Mouse (Mus musculus): ENCODE data around the gene N4bp3. TPM values are rescaled to one million over a fixed set of nuclear protein-coding genes. Genes with fewer than 3 reads are reported as not detected.
"Not testable (repeated sequence)": the region's sequence is repeated elsewhere in the genome, so short reads cannot be mapped to it uniquely, and the experiment has no call there.

The N4bp3 gene
- polyA plus RNA-seq, 1 experiment = 19.9 TPM

DNA sequence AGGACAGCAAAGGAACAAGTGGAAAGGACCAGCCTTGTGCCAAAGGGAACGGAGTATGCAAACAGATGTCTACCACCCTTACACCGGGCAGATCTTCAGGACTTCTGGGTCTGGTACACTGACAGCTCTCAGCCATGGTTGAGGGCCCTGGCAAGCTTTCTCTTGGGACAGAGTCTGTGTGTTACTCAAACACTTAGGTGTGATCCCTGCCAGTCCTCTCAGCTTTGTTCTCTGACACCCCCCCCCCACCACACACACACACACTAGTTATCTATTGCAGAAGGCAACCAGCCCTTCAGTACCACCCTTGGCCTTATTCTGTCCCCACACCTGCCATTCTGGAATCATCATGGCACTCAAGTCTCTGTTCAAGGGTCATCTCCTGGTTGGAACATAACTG lies 28.9 kb downstream of the N4bp3 start:
- Histone ChIP-seq H3K9me3 (replicated peaks; ENCODE audit: control insufficient read depth, insufficient read depth, low read length, poor library complexity, severe bottlenecking) (no peaks in the 10 kb centered on the region), H3K9ac (ENCODE audit: low read depth, poor library complexity, severe bottlenecking) (peak overlapping the region; percentile 96; the same call in 1 of the 2 replicates), H3K4me3 (ENCODE audit: low read depth, low read length) (no peak overlapping the region), H3K27ac (ENCODE audit: insufficient read depth, low read length) (no peak overlapping the region), H3K36me3 (ENCODE audit: control insufficient read depth, insufficient read depth, low read length, poor library complexity, severe bottlenecking) (peaks cover 49% of the 10 kb centered on the region), H3K4me1 (ENCODE audit: control insufficient read depth, insufficient read depth, low read length) (no peaks in the 10 kb centered on the region), H3K27me3 (ENCODE audit: control insufficient read depth, insufficient read depth, low read length, poor library complexity, severe bottlenecking) (no peaks in the 10 kb centered on the region)
- TF ChIP-seq CTCF (IDR thresholded peaks at IDR 0.05; ENCODE audit: low read depth, low read length) (no peak), POLR2A (IDR thresholded peaks at IDR 0.05; ENCODE audit: insufficient read depth, low read length) (no peak), EP300 (IDR thresholded peaks at IDR 0.05; ENCODE audit: insufficient read depth, low read depth, low read length) (no peak)

DNA sequence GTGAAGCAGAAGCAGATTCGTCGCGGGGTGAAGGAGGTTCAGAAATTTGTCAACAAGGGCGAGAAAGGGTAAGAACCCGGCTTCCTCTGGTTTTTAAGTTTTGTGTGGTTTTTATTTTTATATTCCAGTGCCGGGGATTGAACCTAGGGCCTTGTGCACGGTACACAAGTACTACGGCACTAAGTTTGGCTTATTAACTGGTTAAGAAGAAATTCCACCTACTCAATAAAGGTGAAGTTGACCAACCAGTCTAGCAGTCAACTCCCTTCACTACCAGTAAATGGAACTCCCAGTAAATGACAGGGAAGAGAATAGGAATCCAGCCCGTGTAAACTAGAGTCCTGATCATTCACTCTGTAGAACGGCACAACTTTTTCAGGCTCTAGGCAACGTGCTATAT lies 30.6 kb downstream of the N4bp3 start:
- peaks cover 37% of the 10 kb centered on the region for H3K36me3 ChIP-seq (ENCODE audit: control insufficient read depth, insufficient read depth, low read length, poor library complexity, severe bottlenecking)
- H3K9me3 ChIP-seq (replicated peaks; ENCODE audit: control insufficient read depth, insufficient read depth, low read length, poor library complexity, severe bottlenecking) = no peaks in the 10 kb centered on the region
- peak overlapping the region; percentile 96 for H3K9ac ChIP-seq (ENCODE audit: low read depth, poor library complexity, severe bottlenecking)
- no peaks in the 10 kb centered on the region for H3K4me1 ChIP-seq (ENCODE audit: control insufficient read depth, insufficient read depth, low read length)
- H3K27me3 ChIP-seq (ENCODE audit: control insufficient read depth, insufficient read depth, low read length, poor library complexity, severe bottlenecking) = no peaks in the 10 kb centered on the region
- H3K4me3 ChIP-seq (ENCODE audit: low read depth, low read length) = peak overlapping the region; percentile 92
- H3K27ac ChIP-seq (ENCODE audit: insufficient read depth, low read length) = peak overlapping the region; percentile 28; the same call in 1 of the 2 replicates
- TF ChIP-seq EP300 (IDR thresholded peaks at IDR 0.05; ENCODE audit: insufficient read depth, low read depth, low read length) (no peak), CTCF (IDR thresholded peaks at IDR 0.05; ENCODE audit: low read depth, low read length) (no peak), POLR2A (IDR thresholded peaks at IDR 0.05; ENCODE audit: insufficient read depth, low read length) (no peak)

DNA sequence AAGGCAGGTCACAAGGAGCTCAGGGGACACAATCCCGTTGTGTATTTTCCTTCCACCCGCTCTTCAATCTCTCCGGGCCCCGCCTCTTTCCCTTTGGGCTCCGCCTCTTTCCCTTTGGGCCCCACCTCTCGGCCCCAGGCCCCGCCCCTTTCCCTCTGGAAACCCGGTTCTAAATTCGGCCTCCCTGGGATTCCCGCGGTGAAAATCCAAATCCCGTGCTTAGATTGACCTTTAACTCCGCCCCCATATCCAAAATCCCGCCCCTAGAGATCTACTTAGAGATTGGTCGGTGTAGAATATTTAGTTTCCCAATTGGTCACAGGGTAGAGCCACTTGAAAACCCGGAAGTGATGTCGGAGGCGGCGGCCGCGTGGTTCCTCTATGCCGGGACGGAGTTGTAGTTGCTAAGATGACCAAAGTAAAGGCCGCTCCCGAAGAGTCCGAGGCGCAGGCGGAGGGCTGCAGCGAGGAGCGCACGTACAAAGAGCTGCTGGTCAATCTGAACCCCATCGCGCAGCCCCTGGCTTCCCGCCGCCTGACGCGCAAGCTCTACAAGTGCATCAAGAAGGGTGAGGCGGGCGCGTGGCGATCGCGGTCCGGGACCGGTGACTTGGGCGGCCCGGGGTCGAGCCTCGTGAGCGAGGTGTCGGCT lies 31.1 kb downstream of the N4bp3 start, which contains the start of gene Nhp2:
Nhp2 (plus strand) TSS at position 327 of the 652 bp plus-strand sequence.
- H3K9ac ChIP-seq (ENCODE audit: low read depth, poor library complexity, severe bottlenecking) = peak within 1 kb of the TSS; percentile 96
- no peaks in the 10 kb centered on the region for H3K9me3 ChIP-seq (replicated peaks; ENCODE audit: control insufficient read depth, insufficient read depth, low read length, poor library complexity, severe bottlenecking)
- H3K27me3 ChIP-seq (ENCODE audit: control insufficient read depth, insufficient read depth, low read length, poor library complexity, severe bottlenecking) = no peaks in the 10 kb centered on the region
- H3K27ac ChIP-seq (ENCODE audit: insufficient read depth, low read length) = peak within 1 kb of the TSS; percentile 75
- TF ChIP-seq POLR2A (IDR thresholded peaks at IDR 0.05; ENCODE audit: insufficient read depth, low read length) (peak; percentile 91), EP300 (IDR thresholded peaks at IDR 0.05; ENCODE audit: insufficient read depth, low read depth, low read length) (no peak)
- H3K4me1 ChIP-seq (ENCODE audit: control insufficient read depth, insufficient read depth, low read length) = no peaks in the 10 kb centered on the region
- H3K36me3 ChIP-seq (ENCODE audit: control insufficient read depth, insufficient read depth, low read length, poor library complexity, severe bottlenecking) = peaks cover 32% of the 10 kb centered on the region
- peak within 1 kb of the TSS; percentile 92 for H3K4me3 ChIP-seq (ENCODE audit: low read depth, low read length)

GRCm38 (mm10) chr11:51618894-51619408 lies 31.7 kb downstream of the N4bp3 start:
- Histone ChIP-seq H3K9me3 (replicated peaks; ENCODE audit: control insufficient read depth, insufficient read depth, low read length, poor library complexity, severe bottlenecking) (no peaks in the 10 kb centered on the region), H3K36me3 (ENCODE audit: control insufficient read depth, insufficient read depth, low read length, poor library complexity, severe bottlenecking) (peaks cover 26% of the 10 kb centered on the region), H3K27ac (ENCODE audit: insufficient read depth, low read length) (peak overlapping the region; percentile 75), H3K9ac (ENCODE audit: low read depth, poor library complexity, severe bottlenecking) (peak overlapping the region; percentile 68), H3K4me1 (ENCODE audit: control insufficient read depth, insufficient read depth, low read length) (no peaks in the 10 kb centered on the region), H3K27me3 (ENCODE audit: control insufficient read depth, insufficient read depth, low read length, poor library complexity, severe bottlenecking) (no peaks in the 10 kb centered on the region), H3K4me3 (ENCODE audit: low read depth, low read length) (peak overlapping the region; percentile 83)
- TF ChIP-seq POLR2A (IDR thresholded peaks at IDR 0.05; ENCODE audit: insufficient read depth, low read length) (no peak), CTCF (IDR thresholded peaks at IDR 0.05; ENCODE audit: low read depth, low read length) (no peak), EP300 (IDR thresholded peaks at IDR 0.05; ENCODE audit: insufficient read depth, low read depth, low read length) (no peak)

GRCm38 (mm10) chr11:51617693-51618092 lies 32.9 kb downstream of the N4bp3 start:
- TF ChIP-seq EP300 (IDR thresholded peaks at IDR 0.05; ENCODE audit: insufficient read depth, low read depth, low read length) = no peak
- peak; percentile 74 for TF ChIP-seq CTCF (IDR thresholded peaks at IDR 0.05; ENCODE audit: low read depth, low read length)
- no peak for TF ChIP-seq POLR2A (IDR thresholded peaks at IDR 0.05; ENCODE audit: insufficient read depth, low read length)
- no peaks in the 10 kb centered on the region for H3K27me3 ChIP-seq (ENCODE audit: control insufficient read depth, insufficient read depth, low read length, poor library complexity, severe bottlenecking)
- H3K9me3 ChIP-seq (replicated peaks; ENCODE audit: control insufficient read depth, insufficient read depth, low read length, poor library complexity, severe bottlenecking) = no peaks in the 10 kb centered on the region
- H3K4me3 ChIP-seq (ENCODE audit: low read depth, low read length) = no peak overlapping the region
- H3K27ac ChIP-seq (ENCODE audit: insufficient read depth, low read length) = no peak overlapping the region
- H3K4me1 ChIP-seq (ENCODE audit: control insufficient read depth, insufficient read depth, low read length) = no peaks in the 10 kb centered on the region
- no peak overlapping the region for H3K9ac ChIP-seq (ENCODE audit: low read depth, poor library complexity, severe bottlenecking)
- peaks cover 14% of the 10 kb centered on the region for H3K36me3 ChIP-seq (ENCODE audit: control insufficient read depth, insufficient read depth, low read length, poor library complexity, severe bottlenecking)

- not testable (repeated sequence) for H3K4me3 ChIP-seq (ENCODE audit: low read depth, low read length); H3K36me3 ChIP-seq (ENCODE audit: control insufficient read depth, insufficient read depth, low read length, poor library complexity, severe bottlenecking); H3K27me3 ChIP-seq (ENCODE audit: control insufficient read depth, insufficient read depth, low read length, poor library complexity, severe bottlenecking); H3K9me3 ChIP-seq (replicated peaks; ENCODE audit: control insufficient read depth, insufficient read depth, low read length, poor library complexity, severe bottlenecking); H3K4me1 ChIP-seq (ENCODE audit: control insufficient read depth, insufficient read depth, low read length)
- Histone ChIP-seq H3K27ac (ENCODE audit: insufficient read depth, low read length) (peak overlapping the region; percentile 39), H3K9ac (ENCODE audit: low read depth, poor library complexity, severe bottlenecking) (peak overlapping the region; percentile 48)
These were observed 34.5 kb downstream of the N4bp3 start for GRCm38 (mm10) chr11:51616113-51616512.
